Mouse (Mus musculus): ENCODE data around the gene Zpr1. TPM values are rescaled to one million over a fixed set of nuclear protein-coding genes. Genes with fewer than 3 reads are reported as not detected.

Gene Zpr1
- total RNA-seq, 1 experiment from 2014 or later: 57.1 TPM

DNA sequence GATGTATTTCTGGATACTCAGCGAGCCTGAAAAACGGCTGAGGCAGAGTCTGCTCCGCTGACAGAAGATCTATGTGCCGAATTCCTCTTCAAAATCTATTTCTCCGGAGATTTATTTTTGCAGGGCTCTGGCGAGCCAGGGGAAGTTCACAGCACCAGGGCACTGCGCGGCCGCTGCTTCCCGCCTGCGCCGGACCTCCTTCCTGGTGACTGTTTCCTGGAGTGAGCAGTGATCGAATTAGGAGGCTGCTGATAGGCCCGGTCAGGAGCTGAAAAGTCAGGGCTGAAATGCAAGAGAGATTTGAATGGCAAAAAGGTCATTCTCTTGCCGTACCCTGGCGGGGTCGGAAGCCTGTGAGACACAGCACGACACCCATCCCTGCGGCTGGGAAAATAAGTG lies 56.4 kb downstream of the Zpr1 start:
- DNase-seq: no peak

DNA sequence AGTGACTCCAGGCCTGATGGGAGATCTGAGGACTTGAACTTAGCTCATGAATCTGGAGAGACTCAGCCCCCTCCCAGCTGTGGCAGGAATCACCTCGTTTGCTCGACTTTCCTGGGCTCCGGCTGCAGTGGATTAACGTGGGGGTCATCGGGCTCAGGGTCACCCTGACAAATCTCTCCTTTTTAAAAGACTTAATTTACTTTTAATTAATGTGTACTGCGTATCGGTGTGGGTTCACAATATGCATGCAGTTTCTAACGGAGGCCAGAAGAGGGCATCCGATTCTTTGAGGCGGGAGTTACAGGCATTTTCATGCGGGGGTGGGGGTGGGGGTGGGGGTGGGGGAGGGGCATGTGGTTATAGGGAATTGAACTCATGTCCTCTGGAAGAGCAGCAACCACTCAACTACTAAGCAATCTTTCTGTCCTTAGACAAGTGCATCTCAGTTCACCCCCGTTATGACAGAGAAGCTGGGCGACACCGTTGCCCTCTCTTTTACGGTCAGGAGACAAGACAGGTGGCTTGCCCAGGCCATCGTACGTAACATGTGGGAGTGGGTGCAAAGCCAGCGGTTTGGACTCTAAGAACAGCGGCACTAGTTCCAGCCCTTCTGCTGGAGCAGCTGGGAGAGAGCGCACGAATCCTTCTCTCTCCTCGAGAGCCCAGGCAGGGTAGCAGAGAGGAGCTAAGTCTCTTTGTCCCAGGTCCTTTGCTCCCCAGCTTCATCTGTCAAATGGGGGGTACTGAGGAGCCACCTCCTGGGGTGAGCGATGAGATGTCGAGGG lies 57.1 kb downstream of the Zpr1 start:
- no peak for DNase-seq

DNA sequence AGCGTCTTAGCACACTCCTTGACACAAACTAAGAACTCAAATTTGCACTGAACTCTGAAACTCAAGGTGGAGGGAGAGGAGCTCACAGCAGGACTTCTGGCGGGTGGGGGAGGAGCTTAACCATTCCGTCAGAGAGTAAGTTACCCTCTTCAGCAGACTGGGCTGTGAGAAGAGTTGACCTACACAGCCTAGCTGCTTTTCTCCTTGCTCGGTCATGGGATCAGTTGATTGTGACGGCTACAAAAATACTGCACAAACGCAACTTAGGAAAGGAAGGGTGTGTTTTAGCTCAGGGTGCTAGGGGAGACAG lies 57.7 kb downstream of the Zpr1 start:
- DNase-seq: no peak

DNA sequence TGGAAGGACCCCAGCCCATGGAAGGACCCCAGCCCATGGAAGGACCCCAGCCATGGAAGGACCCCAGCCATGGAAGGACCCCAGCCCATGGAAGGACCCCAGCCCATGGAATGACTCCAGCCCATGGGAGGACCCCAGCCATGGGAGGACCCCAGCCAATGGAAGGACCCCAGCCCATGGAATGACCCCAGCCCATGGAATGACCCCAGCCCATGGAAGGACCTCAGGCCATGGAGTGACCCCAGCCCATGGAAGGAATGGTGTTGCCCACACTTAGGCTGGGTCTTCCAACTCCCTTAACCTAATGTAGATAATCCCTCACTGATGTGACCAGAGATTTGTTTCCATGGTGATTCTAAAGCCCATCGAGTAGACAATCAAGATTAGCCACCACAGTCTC lies 58.4 kb downstream of the Zpr1 start:
- no peak for DNase-seq

Other genes starting within 250 kb of the Zpr1 start
- 0.52 and 119 TPM in 2 replicates for gene Apoa1, start 44.5 kb upstream of the Zpr1 start, total RNA-seq (2021)
- gene Apoc3, start 37.4 kb upstream of the Zpr1 start, total RNA-seq (2021): 2.2 and 32.9 TPM in 2 replicates
- gene Apoa4, start 32.4 kb upstream of the Zpr1 start, total RNA-seq (2021): 1.00 TPM in 1 of 2 replicates, not detected in the other
- gene Apoa5, start 4.4 kb upstream of the Zpr1 start, total RNA-seq (2021): 5.9 TPM in 1 of 2 replicates, not detected in the other
- gene Bud13, start 9.9 kb downstream of the Zpr1 start, total RNA-seq (2021): 11.4 and 12.0 TPM in 2 replicates
- gene 4931429L15Rik, start 46.9 kb downstream of the Zpr1 start, total RNA-seq (2021): not detected in 2 replicates